In genomic region chr4:129110804-129111203, GRCm38 (mm10) we compare ENCODE assay signal across 24 mouse cellular contexts. TPM values are rescaled to one million over a fixed set of nuclear protein-coding genes. Genes with fewer than 3 reads are reported as not detected.
DNase-seq lines count a peak whose midpoint lies in the region; ATAC-seq and TF ChIP-seq lines count a peak whose summit lies in the region.
"Had no signal": no experiment of that assay in that cellular context is flagged by ENCODE, and none has a peak within 500 bp of the region (broad histone marks: within the 10 kb centered on the region; RNA-seq: fewer than 3 reads in every experiment).

No protein-coding gene starts in this region.

- peaks cover 26% of the 10 kb centered on the region for H3K4me1 ChIP-seq in intestine, embryonic 16.5 days (ENCODE audit: control insufficient read depth, insufficient read depth, low read length)
- H3K4me1 ChIP-seq in small intestine, adult 2 months (ENCODE audit: control insufficient read depth, insufficient read depth, insufficient read length, low read length), result peaks cover 28% of the 10 kb centered on the region
- no peaks in the 10 kb centered on the region for H3K4me1 ChIP-seq in kidney, adult 2 months (ENCODE audit: control insufficient read depth, insufficient read depth, low read length)

- no peaks in the 10 kb centered on the region for H3K36me3 ChIP-seq in intestine, embryonic 16.5 days (ENCODE audit: control insufficient read depth, insufficient read depth, low read length)
- H3K36me3 ChIP-seq in small intestine, adult 2 months (ENCODE audit: control insufficient read depth, insufficient read depth, low read length), result peaks cover 40% of the 10 kb centered on the region
- H3K36me3 ChIP-seq in kidney, adult 2 months (ENCODE audit: control insufficient read depth, insufficient read depth, low read length), result no peaks in the 10 kb centered on the region
- H3K36me3 ChIP-seq: embryonic facial prominence, embryonic 13.5 days; embryonic facial prominence, embryonic 15.5 days; forebrain, embryonic 10.5 days; forebrain, embryonic 12.5 days; G1E had no signal

- H3K9me3 ChIP-seq in intestine, embryonic 16.5 days (ENCODE audit: control insufficient read depth, low read length), result no peaks in the 10 kb centered on the region
- H3K9me3 ChIP-seq: embryonic facial prominence, embryonic 13.5 days; embryonic facial prominence, embryonic 15.5 days; forebrain, embryonic 10.5 days; forebrain, embryonic 12.5 days; G1E had no signal

- peak overlapping the region; percentile 60 for H3K27ac ChIP-seq in intestine, embryonic 16.5 days (ENCODE audit: low read length)
- H3K27ac ChIP-seq in small intestine, adult 2 months (ENCODE audit: insufficient read depth, low read depth, low read length), result peak overlapping the region; percentile 32; the same call in 1 of the 2 replicates
- no peak overlapping the region for H3K27ac ChIP-seq in kidney, adult 2 months (ENCODE audit: insufficient read depth, low read depth, low read length)
- H3K27ac ChIP-seq: embryonic facial prominence, embryonic 13.5 days; embryonic facial prominence, embryonic 15.5 days; forebrain, embryonic 10.5 days; forebrain, embryonic 12.5 days had no signal

- H3K9ac ChIP-seq in intestine, embryonic 16.5 days (ENCODE audit: low read depth, low read length), result no peak overlapping the region
- H3K9ac ChIP-seq: embryonic facial prominence, embryonic 13.5 days; embryonic facial prominence, embryonic 15.5 days; forebrain, embryonic 12.5 days had no signal

- DNase-seq in kidney, adult 2 months, result no peak
- DNase-seq in ovary, postnatal 36 days (ENCODE audit: low spot score), result no peak
- DNase-seq in B cell, adult 2 months, result no peak
- DNase-seq: adrenal gland, adult 8-10 months; adrenal gland, postnatal 14 days; cerebellum, adult 11 months; cerebellum, adult 18-20 months; cerebellum, adult 8-10 months; cerebellum, adult 9-11 months; cerebellum, postnatal 36 days; embryo, embryonic 11 days had no signal

- H3K4me2 ChIP-seq in intestine, embryonic 16.5 days (ENCODE audit: low read depth, low read length), result no peak overlapping the region
- H3K4me2 ChIP-seq: embryonic facial prominence, embryonic 13.5 days; embryonic facial prominence, embryonic 15.5 days; forebrain, embryonic 12.5 days had no signal

- ATAC-seq in intestine, embryonic 16.5 days, result peak; percentile 60
- ATAC-seq: activated CD4-positive, CD25-positive, alpha-beta regulatory T cell, adult 4 months; CD4-positive, CD25-positive, alpha-beta regulatory T cell, adult 4 months; forebrain, embryonic 14.5 days; forebrain, embryonic 16.5 days; Patski had no signal

- H3K27me3 ChIP-seq in intestine, embryonic 16.5 days (replicated peaks; ENCODE audit: control insufficient read depth, insufficient read depth, low read length), result no peaks in the 10 kb centered on the region; the same call in 1 of the 2 replicates
- H3K27me3 ChIP-seq in small intestine, adult 2 months (ENCODE audit: control insufficient read depth, insufficient read depth, low read length), result no peaks in the 10 kb centered on the region
- H3K27me3 ChIP-seq in kidney, adult 2 months (replicated peaks; ENCODE audit: control insufficient read depth, insufficient read depth, low read length), result no peaks in the 10 kb centered on the region
- H3K27me3 ChIP-seq: Patski had no signal

- WGBS in intestine, embryonic 16.5 days, result 85% methylated on average over 6 of the region's 6 CpGs
- 73% methylated on average over 6 of the region's 6 CpGs for WGBS in small intestine, adult 2 months
- 87% methylated on average over 6 of the region's 6 CpGs for WGBS in kidney, adult 2 months

- no peak overlapping the region for H3K4me3 ChIP-seq in intestine, embryonic 16.5 days (ENCODE audit: low read length)
- H3K4me3 ChIP-seq in small intestine, adult 2 months (ENCODE audit: low read depth, low read length), result no peak overlapping the region
- no peak overlapping the region for H3K4me3 ChIP-seq in kidney, adult 2 months (ENCODE audit: insufficient read depth, low read depth, low read length)
- H3K4me3 ChIP-seq: embryonic facial prominence, embryonic 13.5 days; embryonic facial prominence, embryonic 15.5 days; erythroblast, embryonic 14.5 days; forebrain, embryonic 10.5 days; forebrain, embryonic 12.5 days had no signal

- TF ChIP-seq CTCF in small intestine, adult 2 months (IDR thresholded peaks at IDR 0.05; ENCODE audit: extremely low read depth, insufficient read length, insufficient replicate concordance, low read depth, low read length), result no peak
- no peak for TF ChIP-seq CTCF in kidney, adult 2 months (conservative IDR thresholded peaks at IDR 0.05; ENCODE audit: insufficient read depth, insufficient read length, low read depth, low read length)

- TF ChIP-seq POLR2A in small intestine, adult 2 months (IDR thresholded peaks at IDR 0.05; ENCODE audit: low read depth, low read length), result no peak
- TF ChIP-seq POLR2A in kidney, adult 2 months (IDR thresholded peaks at IDR 0.05; ENCODE audit: low read depth, low read length), result no peak

RNA-seq across cellular contexts. Expression of gene Tmem54, which starts 5.5 kb away (rescaled TPM):
- 159 and 167 TPM in 2 replicates for polyA plus RNA-seq in intestine, embryonic 16.5 days (2015; fragmentation: Nextera tagmentation; extraction: Ambion mirVana)
- polyA plus RNA-seq in small intestine, adult 2 months (2012; rRNA removed), result 473 and 851 TPM in 2 replicates
- 9.3 and 9.9 TPM in 2 replicates for polyA plus RNA-seq in kidney, adult 2 months (2012; rRNA removed)
- polyA plus RNA-seq: activated CD4-positive, CD25-positive, alpha-beta regulatory T cell, adult 4 months; CD4-positive, CD25-positive, alpha-beta regulatory T cell, adult 4 months; erythroblast, embryonic 14.5 days; forebrain, embryonic 14.5 days; forebrain, embryonic 16.5 days; G1E; Patski had no signal

RNA-seq across cellular contexts. Expression of gene Hpca, which starts 11.0 kb away (rescaled TPM):
- 4.0 and 4.5 TPM in 2 replicates for polyA plus RNA-seq in intestine, embryonic 16.5 days (2015; fragmentation: Nextera tagmentation; extraction: Ambion mirVana)
- 0.56 and 0.72 TPM in 2 replicates for polyA plus RNA-seq in small intestine, adult 2 months (2012; rRNA removed)
- polyA plus RNA-seq in kidney, adult 2 months (2012; rRNA removed), result 0.41 and 0.60 TPM in 2 replicates
- polyA plus RNA-seq: activated CD4-positive, CD25-positive, alpha-beta regulatory T cell, adult 4 months; CD4-positive, CD25-positive, alpha-beta regulatory T cell, adult 4 months; erythroblast, embryonic 14.5 days; G1E; Patski had no signal

RNA-seq across cellular contexts. Expression of gene Fndc5, which starts 26.0 kb away (rescaled TPM):
- 1.5 and 2.2 TPM in 2 replicates for polyA plus RNA-seq in intestine, embryonic 16.5 days (2015; fragmentation: Nextera tagmentation; extraction: Ambion mirVana)
- 0.36 and 0.87 TPM in 2 replicates for polyA plus RNA-seq in small intestine, adult 2 months (2012; rRNA removed)
- polyA plus RNA-seq in kidney, adult 2 months (2012; rRNA removed), result 2.6 and 3.3 TPM in 2 replicates
- polyA plus RNA-seq: Patski had no signal

RNA-seq across cellular contexts. Expression of gene Rnf19b, which starts 52.7 kb away (rescaled TPM):
- polyA plus RNA-seq in intestine, embryonic 16.5 days (2015; fragmentation: Nextera tagmentation; extraction: Ambion mirVana), result 5.6 and 7.0 TPM in 2 replicates
- 99.3 and 218 TPM in 2 replicates for polyA plus RNA-seq in small intestine, adult 2 months (2012; rRNA removed)
- polyA plus RNA-seq in kidney, adult 2 months (2012; rRNA removed), result 28.2 and 30.6 TPM in 2 replicates

Comparison
In these comparisons a context has a peak if more than half of its experiments do, and no peak if none do; other contexts are left out.
1. RNA of gene Tmem54, which starts 5.5 kb away (polyA plus RNA-seq): 473 to 851 TPM in small intestine, adult 2 months and 159 to 167 TPM in intestine, embryonic 16.5 days; 9.3 to 9.9 TPM in kidney, adult 2 months; every median in the first group is over 10 times any median in the second.